Mouse (Mus musculus) MEL (cell line): Measurements from ENCODE around the gene Tmem115.

Experiments
- ETS1 ChIP-seq: IDR thresholded peaks from 2 replicates; pipeline ENCODE4 v1.6.1; 2012; ENCODE audit warnings: low read depth, mild to moderate bottlenecking, inconsistent platforms, low read length, improper control_type of control experiment, moderate library complexity
- MAFK ChIP-seq: IDR thresholded peaks from 2 replicates; pipeline ENCODE4 v1.6.1; 2011; ENCODE audit warnings: low read depth, mild to moderate bottlenecking, low read length, improper control_type of control experiment, borderline replicate concordance
- NRF1 ChIP-seq: IDR thresholded peaks from 2 replicates; pipeline ENCODE4 v1.6.1; 2014; ENCODE audit warnings: low read depth, mild to moderate bottlenecking, inconsistent platforms, low read length, improper control_type of control experiment, moderate library complexity; ENCODE audit not compliant: poor library complexity, insufficient read depth, severe bottlenecking
- POLR2A ChIP-seq, 2 experiments: IDR thresholded peaks; 2 replicates each; pipeline ENCODE4 v1.6.1; 2011 to 2012; ENCODE audit warnings: low read length in 2 of 2, mild to moderate bottlenecking in 2 of 2, control low read depth in 1 of 2, improper control_type of control experiment in 1 of 2, low read depth in 1 of 2, moderate library complexity in 1 of 2; ENCODE audit not compliant: control insufficient read depth in 1 of 2, insufficient read depth in 1 of 2, poor library complexity in 1 of 2

DNA sequence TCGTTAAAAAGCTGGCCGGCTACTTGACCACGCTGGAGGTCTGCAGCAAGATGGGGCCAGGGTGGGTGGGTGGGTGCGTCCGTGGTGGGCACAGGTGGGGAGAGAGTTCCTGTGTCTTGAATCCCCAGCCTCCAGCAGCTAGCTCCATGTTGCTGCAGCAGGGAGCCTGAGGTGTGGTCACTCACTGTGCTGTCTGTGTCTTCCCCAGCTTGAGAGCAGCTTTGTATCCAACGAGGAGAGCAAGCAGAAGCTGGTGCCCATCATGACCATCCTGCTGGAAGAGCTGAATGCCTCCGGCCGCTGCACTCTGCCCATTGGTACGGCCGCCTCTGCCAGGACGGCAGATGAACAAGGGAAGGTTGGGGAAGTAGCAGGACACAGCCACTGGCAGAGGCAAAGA, 9.6 kb downstream of the Tmem115 start:
- TF ChIP-seq POLR2A (IDR thresholded peaks at IDR 0.05; ENCODE audit: control insufficient read depth in 1 of 2, insufficient read depth in 1 of 2, low read depth in 1 of 2, low read length in 2 of 2, poor library complexity in 1 of 2) (no peak), MAFK (no peak), ETS1 (no peak), NRF1 (no peak)
